Mouse (Mus musculus) hematopoietic stem cell, adult 5-6 weeks (primary cell): Measurements from ENCODE around the gene Il6. TPM values are rescaled to one million over a fixed set of nuclear protein-coding genes. Genes with fewer than 3 reads are reported as not detected.
"Not testable (repeated sequence)": the region's sequence is repeated elsewhere in the genome, so short reads cannot be mapped to it uniquely, and the experiment has no call there.

Source experiments
- ATAC-seq, 2 experiments: fragments of 125-278 bp in 1 of 2; replicated peaks in 1 of 2; 2 replicates each; pipeline ENCODE4 v1.8.0; 2016 to 2017; ENCODE audit warnings: inconsistent platforms in 2 of 2, mild to moderate bottlenecking in 2 of 2, moderate number of reproducible peaks in 2 of 2, low read depth in 1 of 2, moderate TSS enrichment in 1 of 2; ENCODE audit not compliant: low FRiP score in 2 of 2, poor library complexity in 2 of 2, severe bottlenecking in 2 of 2, insufficient read depth in 1 of 2, low TSS enrichment in 1 of 2
- total RNA-seq: library from RNA; stranded (forward); fragments of 172-1452, 232-1000 nt; gene quantifications from 2 replicates; pipeline ENCODE4 v1.2.3, GENCODE M21; 2017

Gene Il6
- 0.38 and 2.1 TPM in 2 replicates for total RNA-seq

DNA sequence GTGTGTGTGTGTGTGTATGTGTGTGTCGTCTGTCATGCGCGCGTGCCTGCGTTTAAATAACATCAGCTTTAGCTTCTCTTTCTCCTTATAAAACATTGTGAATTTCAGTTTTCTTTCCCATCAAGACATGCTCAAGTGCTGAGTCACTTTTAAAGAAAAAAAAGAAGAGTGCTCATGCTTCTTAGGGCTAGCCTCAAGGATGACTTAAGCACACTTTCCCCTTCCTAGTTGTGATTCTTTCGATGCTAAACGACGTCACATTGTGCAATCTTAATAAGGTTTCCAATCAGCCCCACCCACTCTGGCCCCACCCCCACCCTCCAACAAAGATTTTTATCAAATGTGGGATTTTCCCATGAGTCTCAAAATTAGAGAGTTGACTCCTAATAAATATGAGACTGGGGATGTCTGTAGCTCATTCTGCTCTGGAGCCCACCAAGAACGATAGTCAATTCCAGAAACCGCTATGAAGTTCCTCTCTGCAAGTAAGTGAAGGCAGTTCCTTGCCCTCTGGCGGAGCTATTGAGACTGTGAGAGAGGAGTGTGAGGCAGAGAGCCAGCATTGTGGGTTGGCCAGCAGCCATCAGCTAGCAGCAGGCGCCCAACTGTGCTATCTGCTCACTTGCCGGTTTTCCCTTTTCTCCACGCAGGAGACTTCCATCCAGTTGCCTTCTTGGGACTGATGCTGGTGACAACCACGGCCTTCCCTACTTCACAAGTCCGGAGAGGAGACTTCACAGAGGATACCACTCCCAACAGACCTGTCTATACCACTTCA is at the start of gene Il6:
Gene Il6 (plus strand): TSS at position 389 of the 778 bp plus-strand sequence.
- ATAC-seq = peak; percentile 82 to 93

DNA sequence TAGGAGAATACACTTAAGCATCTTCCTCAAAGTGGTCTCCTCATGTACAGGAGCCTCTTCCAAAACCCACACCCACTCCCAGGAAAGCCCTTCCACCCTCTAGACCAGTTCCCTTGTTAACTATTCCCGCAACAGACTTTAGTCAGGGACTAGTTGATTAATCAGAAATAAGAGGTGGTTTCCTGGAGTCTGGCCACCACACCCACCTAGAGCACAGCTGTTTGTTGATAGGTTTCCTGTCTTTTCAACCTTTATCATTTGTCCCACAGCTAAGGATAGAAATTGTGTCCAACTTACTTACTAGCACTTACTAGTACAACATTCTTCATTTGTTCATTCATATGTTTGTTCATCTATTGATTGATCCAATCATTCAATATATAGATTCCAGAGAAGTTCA is 49.4 kb upstream of the Il6 start:
- ATAC-seq = no peak

DNA sequence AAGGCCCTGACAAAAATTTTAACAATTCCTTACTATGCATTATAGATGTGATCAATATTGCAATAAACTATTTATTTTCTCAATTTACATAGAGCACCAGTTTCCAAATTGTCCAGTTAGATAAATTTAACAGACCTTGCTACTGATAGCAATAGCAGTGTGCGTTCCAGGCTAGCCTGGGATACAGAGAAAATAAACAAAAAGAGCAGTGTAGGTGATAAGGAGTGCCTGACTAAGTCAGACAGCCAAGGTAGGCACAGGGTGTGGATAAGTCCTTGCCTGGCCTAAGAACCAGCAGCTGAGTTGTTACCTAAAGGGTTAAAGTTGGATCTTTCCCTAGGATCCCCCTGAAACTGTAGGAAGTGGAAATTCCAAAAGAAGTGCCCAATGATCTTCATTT is 42.7 kb upstream of the Il6 start:
- no peak for ATAC-seq

DNA sequence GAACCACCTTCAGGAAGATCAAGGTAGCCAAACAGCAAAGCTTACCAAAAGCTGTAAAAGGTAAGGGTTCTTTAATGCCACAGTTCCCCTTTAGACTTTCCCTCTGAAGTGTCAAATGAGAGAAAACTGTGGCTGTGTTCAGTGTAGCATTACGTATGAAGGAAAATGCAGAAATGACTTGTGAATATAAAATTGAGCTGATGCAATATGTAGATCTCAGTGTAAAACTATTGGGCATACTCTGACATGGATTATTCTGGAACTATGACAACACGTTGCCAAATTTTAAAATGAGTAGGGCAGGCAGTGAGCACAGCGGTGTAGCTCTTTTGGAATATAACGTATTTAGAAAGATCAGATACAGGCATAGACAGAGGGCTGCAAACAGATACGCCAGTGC is 40.1 kb upstream of the Il6 start:
- ATAC-seq = no peak

DNA sequence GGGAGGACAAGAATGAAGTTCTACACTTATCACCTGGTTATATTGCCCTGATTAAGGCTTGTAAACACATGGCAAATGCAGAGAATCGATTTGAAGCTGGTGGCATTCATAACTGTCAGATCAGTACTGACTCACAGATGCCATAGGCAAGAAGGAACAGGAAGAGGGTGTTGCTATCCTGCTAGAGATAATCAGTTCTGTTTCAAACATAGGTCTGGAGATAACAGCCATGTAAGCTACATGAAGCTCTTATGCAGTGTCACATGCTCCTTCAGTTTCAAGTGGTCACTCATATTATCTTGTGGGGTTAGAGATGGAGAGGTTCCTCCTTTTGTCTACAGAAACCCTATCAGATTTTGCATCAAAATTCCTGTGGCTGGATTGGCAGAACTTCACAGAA is 39.4 kb upstream of the Il6 start:
- no peak for ATAC-seq

DNA sequence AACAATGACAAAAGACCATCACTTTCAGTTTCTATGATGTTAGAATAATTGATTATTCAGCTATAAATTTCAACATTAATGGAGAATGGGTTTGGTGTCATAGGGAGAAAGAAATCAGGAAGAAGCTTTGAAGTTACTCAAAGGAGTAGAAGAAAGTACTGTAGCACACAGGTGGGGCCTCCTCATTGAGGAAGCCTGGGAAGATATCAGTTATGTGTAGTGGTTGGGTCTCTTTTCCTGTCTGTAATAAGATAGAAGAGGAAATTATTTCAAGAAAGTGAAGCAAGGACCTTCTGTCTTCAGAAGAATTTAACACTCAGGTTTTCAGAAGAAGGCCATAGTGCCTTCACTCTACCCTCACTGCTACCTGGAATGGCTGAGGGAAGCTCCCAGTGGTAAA is 38.8 kb upstream of the Il6 start:
- no peak for ATAC-seq

DNA sequence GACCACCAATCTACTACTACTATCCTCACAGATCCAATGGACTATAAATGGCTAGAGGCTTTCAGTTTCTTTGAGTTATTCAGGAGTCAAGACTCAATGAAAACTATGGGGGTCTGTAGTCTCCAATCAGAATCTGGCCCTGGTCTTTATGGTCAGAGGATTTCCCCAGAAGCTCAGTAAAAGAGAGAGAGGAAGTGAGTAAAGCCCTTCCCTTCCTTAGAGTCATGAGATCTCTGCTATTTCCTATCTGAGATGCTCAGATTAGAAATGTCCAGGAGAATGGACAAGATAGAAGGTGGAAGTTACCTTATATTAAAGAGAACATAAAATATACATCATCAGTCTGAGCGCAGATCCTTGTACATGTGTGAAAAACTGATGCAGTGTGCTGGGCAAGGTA is 19.3 kb upstream of the Il6 start:
- ATAC-seq = no peak

DNA sequence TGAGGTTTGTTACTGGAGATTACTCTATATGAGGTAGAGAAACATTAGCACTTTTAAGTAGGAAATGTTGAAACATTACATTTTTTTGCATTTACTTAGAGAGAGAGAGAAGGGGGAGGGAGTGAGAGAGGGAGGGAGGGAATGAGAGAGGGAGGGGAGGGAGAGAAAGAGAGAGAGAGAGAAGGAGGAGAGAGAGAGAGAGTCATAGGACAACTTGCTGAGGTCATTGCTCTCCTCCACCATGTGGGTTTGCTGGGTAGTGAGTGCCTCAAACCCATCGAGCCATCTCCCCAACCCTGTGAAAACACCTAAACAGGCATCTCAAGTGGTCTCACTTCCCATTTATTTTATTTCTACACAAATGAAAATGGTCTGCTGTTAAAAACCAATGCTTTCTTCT is 18.6 kb upstream of the Il6 start:
- ATAC-seq = no peak

DNA sequence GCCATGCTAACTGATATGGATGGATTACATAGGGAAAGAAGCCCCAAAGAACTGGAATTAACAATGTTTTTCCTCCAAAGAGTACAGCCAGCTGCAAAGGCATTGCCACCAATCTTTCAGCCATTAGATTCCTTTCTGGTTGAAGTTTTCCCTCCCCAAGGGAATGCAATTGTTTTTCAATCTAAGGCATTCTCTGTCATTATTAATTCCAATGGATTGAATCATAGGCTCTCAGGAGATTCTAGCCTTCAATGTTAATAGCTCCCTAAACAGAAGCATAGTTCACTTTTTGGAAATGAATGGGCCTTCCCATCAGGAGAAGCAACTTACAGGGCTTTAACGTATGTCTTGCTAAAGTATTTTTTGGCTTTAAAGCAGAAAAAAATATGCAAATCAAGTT is 15.6 kb upstream of the Il6 start:
- no peak for ATAC-seq

DNA sequence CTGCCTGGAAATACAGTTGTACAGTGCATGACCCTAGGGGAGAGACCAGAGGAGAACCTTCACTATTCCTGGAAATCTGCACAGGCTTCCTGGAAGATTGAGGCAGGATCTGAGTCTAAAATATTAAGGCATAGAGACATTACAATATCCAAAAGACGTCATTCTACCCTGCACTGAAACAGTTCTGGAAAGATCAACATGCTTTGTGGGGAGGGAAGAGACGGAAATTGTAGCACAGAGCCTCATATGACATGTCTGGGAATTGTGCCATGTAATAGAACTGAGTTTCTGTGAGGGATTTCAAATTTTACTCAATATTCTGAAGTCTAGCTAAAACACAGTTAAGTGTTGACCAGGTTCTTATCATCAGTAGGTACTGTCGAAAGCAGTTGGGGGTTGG is 12.0 kb upstream of the Il6 start:
- no peak for ATAC-seq

DNA sequence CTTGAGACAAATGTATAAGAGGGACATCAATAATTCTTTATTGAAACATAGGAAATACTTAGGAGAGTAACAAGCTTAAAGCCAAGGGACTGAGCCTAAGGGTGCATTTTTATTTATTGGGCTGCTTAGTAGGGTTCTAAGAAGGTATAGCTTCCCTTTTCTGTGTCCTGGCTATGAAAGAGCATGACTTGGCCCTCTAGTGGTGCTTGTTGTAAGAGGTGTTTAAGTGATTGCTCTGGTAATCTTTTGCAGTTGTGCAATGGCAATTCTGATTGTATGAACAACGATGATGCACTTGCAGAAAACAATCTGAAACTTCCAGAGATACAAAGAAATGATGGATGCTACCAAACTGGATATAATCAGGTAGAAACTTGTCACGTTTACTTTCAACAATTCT is 1.7 kb downstream of the Il6 start:
- peak; percentile 47 to 80; a peak in 3 of 4 replicates for ATAC-seq

DNA sequence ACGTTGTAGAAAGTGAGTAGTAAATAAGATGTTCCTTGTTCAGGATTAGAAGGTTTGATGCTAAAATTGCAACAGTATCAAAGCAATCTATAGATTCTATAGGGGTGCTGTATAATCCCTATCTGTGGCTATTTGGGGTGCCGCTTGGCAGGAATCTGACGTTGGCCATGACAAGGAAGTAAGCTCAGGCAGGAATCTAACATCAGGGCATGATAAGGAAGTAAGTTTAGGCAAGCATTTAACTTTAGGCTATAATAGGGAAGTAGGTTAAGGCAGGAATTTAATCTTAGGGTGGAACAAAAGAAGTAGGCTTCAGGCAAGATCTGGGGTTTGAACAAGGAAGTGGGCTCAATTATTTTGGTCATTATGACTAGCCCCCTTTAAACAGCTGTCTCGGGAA is 22.9 kb downstream of the Il6 start:
- ATAC-seq = not testable (repeated sequence)

DNA sequence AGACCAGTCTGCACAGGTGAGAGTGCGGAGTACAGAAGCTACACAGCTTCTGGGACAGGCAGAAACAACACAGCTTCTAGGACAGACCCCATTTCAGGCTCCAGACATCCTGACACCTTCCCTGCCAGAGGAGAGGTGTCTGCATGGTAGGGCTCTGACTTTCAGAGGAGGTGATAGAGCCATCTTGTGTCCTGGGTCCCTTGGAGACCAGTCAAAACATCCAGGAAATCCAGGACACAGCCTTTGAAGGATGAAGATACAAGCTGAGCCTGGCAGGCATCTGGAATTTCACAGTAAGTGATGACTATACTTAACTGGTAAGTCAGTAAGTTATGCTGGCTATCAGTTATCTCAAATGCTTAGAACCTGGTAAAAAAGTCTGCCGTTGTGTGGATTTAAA is 24.2 kb downstream of the Il6 start:
- ATAC-seq = not testable (repeated sequence)

DNA sequence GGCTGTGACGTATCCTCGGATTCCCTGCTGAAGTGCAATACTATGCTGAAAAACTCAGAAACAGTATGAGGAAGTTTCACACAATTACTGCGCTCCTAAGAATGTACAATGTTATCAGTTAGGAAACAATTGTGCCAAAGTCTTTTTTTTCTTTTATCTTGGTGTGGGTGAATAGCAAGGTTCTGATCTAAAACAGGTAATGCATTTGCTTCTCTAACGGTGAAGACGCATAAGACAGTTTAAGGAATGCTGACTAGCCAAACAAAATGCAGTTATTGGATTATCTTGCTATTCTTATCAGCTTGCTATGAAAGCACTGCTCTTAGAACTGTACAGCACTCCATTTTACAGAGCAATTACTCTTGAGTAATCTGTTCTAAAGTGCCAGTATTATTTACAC is 26.4 kb downstream of the Il6 start:
- ATAC-seq = not testable (repeated sequence)

DNA sequence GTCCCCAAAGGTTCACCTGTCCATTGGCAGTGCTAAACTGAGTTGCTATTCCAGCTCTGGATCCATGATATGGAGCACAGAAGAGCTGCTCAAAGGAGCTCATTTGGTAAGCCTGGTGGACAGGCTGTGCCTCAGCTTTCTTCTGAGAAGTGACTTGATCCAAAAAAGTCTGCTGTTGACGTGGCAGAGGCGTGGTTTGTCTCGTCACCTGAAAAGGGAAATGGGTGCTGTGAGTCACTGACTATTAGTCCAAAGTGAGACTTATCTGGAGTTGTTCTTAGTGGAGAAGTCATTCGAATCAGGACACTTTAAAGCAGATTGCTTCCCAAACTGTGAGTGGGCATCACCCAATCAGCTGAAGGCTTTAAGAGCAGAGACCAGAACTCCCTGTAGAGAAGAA is 26.9 kb downstream of the Il6 start:
- ATAC-seq = not testable (repeated sequence)

DNA sequence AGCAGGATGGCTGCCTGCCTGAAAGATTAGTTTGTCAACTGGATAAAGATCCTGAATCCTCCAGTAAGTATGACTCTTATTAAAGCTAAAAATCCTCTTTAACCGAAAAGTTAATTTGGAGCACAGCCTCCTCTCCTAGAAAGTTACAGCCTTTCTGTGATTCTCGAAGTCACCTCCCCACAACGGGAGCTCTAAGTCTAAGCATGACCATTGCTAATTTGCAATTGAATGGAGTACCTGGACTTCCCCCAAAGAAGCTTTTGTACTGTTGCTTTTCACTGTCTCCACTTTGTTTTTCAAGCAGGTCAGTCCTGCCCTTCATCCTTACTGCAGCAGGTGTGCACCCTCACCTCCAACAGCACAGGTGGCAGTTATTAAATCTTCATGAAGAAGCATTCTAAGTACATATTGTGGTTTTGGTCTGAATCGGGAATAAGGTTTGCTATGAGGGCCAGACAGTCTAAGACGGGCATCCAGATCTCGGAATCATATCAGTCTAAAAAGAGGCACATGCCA is 45.4 kb downstream of the Il6 start:
- no peak for ATAC-seq

DNA sequence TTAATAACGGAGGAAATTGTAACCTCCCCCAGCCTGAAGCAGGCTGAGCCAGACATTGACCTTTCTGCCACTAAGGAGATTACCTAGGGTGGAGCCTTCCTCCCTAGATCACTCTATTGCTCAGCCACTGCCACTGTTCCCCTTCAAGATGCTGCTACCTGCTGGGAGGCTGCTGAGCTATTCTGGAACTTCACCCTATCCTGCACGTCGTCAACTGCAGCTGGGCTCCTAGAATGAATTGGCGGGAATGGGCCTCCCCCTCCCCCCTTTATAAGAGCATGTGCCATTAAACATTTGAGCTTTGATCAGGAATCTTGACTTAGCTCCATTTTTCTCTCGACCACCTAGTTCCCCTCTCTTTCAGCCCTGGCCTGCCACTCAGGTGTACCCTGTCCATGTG is 46.7 kb downstream of the Il6 start:
- not testable (repeated sequence) for ATAC-seq

DNA sequence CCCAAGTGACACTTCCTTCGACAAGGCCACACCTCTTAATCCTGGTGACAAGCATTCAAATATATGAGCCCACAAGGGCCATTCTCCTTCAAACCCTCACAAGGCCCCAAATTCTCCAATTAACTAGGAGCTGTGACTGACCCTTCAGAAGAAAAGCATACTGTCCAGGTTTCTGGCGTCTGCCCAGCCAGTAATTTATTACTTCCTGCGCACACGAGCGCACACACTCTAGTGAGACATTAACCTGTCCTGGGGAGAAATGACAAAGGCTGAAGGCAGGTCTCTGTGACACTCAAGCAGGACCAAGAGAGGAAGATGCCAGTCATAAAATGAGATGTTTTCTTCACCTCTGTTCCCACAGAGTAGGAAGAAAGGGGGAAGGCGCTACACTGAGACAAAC is 54.8 kb downstream of the Il6 start:
- ATAC-seq = no peak
